Mouse (Mus musculus) right cerebral cortex, adult 18-20 months (tissue): ENCODE results near the gene Erbb4.

Experiments
- DNase-seq: peaks from one replicate; pipeline ENCODE4 v3.0.0; 2022; ENCODE audit warnings: mixed read lengths

The Erbb4 gene

DNA sequence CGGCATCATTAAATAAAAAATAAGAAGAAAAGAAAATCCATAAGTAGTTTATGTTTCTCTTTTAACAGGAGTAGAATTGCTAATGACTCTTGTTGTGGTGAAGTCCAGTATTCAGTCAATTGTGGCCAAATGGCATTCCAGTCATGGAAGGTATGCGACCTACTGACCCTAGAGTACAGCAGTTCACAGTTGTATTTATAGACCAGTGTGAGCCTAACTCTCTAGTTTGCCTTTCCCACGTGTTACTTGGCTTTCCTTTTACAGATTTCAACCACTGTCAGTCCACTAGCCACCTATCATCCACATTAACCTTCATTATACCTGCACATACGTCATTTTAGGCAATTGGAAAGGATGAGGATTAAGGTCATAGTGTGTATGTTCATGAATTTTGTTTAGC is 606.3 kb downstream of the Erbb4 start:
- DNase-seq = no peak

DNA sequence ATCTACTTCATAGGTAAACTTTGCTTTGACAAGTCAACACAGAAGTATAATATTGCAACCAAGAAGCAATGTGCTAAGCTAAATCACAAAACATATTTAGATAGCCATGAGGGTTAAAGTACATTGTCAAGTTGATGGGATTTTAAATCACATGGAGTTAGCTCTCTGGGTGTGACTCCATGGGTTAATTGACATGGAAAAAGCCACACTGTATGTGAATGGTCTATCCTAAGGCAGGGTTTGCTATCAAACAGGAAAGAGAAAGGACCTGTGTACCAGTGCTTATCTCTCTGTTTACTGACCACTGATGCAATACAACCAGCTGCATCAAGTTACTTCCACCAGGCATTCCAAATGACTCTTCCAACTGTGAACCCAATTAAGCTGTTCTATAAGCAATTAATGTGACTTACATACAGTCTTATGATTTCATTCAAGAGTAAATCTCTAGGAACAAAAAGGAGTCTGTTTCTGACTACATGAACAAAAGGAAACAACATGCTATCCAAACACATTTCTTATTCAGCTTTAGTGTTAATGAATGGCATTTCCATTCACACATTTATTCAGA is 641.4 kb downstream of the Erbb4 start:
- no peak for DNase-seq

DNA sequence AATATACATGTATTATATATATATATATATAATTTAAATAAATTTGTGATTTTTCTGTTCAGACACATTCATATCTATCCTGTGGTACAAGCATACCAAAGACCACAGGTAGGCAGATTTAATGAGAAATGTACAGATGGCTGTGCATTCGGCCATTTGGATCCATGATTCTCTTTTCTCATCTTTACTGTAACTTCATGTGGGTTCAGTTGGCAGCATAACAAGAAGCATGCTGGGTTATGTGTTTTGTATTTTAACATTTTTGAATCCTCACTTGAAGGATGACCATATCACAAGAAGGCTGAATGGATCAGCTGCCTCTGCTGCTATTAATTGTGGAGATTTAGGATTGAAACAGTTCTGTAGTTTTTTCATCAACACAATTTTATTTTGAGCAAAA is 656.6 kb downstream of the Erbb4 start:
- DNase-seq = no peak

DNA sequence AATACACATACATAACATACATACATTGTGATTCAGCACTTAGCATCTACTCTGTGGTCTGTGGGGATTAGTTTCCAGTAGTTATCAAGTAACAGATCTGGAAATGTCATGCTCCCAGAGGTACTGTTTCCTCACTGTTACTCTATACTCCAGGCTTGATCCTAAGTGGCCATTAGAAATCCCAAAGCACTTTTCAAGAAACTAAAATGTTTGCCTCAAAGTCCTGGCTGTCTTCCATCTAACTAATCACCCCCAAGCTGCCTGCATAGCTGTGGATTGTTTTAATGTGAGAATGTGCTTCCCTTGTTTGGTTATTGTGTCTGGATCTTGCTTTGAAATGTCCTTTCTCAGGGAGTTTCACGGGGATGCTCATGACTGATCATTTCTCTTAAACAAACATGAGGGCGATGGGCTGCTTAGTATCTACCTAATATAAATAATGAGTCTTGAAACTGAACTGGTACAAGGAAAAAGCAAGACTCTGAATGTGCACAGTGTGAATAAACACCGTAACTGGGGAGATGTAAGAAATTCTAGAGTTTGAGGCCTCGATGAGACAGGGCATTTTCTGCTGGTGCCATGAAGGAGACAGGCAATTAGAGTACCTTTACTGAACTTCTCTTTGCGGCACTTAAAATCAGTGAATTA is 683.4 kb downstream of the Erbb4 start:
- no peak for DNase-seq

DNA sequence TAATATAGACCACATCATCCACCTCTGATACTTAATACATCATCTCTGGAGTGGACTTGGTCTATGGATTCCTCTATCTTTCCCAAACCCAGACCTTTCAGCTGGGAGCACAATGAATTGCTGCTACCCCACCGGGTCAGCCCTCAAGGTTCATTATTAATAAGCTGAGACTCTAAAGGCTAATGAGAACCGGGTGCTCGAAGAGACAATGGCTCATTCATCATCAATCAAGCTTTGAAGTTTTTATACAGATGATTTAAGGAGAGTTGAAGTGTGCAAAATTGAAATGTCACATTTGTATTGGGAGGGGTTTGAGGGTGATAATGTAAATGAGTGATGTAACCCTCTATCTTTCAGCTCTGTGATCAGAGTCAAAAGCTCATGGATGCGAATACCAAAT is 706.7 kb downstream of the Erbb4 start:
- no peak for DNase-seq

DNA sequence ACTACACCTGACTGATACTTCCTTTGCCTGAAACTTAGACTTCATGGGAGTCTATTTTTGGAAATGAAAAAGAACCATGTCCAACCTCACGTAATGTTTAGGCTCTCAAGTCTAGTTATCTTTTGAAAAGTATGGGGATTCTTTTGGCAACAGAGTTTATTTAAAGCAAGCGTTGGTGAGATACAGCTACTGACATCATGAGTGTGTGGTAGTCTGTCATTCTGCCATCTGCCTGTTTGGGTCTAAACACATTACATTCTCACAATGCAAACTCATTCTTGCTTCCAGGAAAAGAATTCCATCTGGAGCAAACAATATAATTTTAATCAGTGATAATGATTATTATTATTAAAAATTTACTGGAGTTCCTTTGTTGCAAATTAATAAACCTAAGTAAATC is 736.3 kb downstream of the Erbb4 start:
- DNase-seq = peak; percentile 11

DNA sequence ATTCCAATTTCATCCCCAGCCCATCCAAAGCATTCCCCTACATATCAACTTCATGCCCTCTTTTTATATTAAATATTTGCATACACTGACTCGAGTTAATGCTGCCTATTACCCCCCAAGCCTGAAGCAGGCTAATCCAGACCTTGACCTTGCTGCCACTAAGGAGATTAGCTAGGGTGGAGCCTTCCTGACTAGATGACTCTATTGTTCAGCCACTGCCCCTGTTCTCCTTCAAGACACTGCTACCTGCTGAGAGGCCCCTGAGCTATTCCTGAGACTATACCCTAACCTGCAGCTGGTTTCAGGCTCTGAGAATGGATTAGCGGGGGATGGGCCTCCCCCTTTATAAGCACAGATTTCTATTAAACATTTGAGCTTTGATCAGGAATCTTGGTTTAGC is 774.1 kb downstream of the Erbb4 start:
- no peak for DNase-seq

DNA sequence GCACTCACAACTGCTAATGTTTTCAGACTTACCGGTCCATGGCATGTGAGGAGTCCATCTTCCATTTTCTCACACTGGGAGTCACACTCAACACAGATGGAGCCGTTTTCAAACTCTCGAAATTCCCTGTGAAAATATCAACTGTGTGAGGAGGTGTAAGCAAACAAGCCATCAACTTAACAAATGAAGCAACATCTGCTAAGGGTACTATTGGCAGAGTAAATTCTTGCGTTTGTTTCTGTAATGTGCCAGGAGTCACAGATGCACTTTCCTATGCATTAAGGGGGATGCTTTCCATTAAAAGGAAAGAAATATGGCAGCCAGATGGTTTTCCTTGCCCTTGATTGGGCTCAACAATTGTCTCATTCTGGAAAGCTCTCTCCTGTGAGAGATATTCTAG is 802.0 kb downstream of the Erbb4 start:
- no peak for DNase-seq

DNA sequence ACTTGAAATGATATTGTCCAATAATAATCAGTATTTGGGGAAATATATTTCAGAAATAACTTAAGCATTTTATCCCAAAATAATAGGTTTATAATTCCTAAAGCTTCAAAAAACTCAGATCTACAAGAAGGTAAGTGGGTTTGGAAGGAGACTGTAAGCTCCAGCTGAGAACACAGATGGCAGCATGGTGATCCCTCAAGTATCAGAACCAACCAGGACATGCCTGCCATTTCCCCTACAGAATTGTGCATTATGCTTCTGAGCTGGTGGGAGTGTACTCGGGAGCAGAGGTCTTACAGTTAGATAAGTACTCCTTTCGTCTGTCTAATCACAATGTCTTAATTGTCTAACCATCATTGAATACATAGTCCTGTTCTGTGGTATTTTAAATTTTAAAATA is 823.4 kb downstream of the Erbb4 start:
- DNase-seq = no peak

DNA sequence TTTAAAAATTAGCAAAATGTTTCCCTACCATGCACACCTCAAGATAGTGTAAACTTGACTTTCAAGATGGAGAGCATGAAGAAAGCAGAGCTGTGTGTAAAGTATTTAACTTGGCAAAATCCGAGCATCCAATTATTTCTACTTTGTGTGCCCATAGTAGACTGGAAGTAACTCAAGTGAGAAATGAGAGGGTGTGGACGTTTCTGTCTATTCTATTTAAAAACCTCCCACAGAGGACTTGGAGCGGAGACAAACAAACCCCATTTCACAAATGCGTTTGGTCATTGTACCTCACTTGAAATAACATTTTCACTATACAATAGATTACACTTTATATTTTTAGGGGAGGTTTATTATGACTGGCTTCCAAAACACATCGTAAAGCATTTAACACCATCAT is 832.0 kb downstream of the Erbb4 start:
- no peak for DNase-seq

DNA sequence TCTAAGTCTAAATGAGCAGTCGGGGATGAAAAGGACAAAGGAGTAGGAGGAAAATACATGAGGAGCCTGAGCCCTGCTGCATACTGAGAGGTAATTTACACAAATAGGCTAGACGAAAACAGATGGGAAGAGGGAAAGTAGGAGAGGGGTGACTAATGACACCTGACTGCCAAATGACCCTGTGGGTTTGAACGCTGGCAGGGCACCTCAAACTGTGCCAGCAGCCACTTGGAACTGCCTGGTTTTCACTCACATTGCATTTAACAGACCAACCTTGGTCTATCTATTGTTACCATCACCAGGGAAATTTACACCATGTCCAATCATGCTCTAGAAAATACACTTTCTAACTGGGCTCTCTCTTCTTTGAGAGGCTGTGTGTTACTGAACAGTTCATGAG is 929.3 kb downstream of the Erbb4 start:
- DNase-seq = no peak

DNA sequence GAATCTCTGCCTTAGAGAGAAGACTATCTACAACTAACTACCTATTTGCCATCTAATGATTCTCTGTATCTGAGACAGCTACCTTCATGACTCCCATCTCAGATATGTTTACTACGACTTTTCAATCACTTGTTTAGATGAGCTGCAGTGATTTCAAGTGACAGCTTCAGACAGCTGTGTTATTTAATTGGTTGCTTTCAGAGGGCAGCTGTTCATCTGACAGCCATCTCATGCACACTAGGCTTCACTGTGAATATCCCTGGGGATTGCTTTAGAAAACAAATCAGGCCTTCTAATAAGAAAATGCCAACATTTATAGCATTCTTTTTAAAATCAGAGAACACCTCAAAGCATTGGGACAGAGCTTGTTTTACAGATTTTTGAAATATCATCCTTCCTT is 952.6 kb downstream of the Erbb4 start:
- DNase-seq = no peak

DNA sequence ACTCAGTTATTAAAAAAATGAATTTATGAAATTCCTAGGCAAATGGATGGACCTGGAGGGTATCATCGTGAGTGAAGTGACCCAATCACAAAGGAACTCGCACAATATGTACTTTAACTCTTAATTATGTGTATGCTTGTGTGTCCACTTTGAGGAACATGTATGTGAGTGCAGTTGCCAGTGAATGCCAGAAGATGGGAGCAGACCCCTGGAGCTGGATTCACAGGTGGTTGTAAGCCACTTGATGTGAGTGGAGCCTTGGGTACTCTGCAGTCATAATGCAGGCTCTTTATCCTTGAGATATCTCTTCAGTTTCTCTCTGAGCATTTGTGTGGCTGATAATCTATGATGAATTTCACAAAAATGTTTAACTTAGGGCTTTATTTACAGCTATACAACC is 957.3 kb downstream of the Erbb4 start:
- no peak for DNase-seq

DNA sequence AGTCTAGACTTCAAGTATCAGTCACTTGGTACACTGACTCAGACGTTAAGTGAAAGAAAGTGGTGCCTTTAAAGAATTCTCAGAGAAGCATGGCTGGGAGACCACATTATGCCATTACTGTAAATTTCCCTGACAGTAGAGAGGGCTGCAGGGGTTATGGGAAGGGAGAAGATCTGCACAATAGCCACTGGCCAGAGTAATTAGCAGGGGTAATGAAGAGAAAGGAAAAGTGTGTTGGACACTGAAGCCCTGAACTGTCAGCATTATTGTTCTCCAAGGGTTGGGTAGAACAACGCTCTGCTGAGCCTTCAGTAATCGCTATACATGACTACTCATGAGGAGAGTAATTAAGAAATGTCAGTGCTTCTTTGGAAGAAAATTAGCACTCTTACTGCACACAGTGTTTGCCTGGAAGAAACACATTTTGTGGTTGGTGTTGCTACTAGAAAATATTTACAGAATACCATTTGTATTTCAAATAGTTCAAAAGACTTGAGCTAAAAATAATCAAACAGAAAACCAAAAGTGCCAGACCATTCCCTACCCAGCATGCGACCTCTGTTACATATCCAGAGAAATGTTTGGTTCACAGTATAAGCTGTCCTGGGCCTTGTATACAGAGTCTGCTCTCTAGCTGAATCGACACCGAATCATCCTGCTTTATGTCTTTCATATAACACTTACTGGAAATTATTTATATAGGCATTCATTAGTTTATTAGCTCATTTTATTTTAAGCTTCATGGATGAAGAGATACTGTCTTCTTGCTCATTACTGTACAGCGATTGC is 965.1 kb downstream of the Erbb4 start:
- DNase-seq = no peak

DNA sequence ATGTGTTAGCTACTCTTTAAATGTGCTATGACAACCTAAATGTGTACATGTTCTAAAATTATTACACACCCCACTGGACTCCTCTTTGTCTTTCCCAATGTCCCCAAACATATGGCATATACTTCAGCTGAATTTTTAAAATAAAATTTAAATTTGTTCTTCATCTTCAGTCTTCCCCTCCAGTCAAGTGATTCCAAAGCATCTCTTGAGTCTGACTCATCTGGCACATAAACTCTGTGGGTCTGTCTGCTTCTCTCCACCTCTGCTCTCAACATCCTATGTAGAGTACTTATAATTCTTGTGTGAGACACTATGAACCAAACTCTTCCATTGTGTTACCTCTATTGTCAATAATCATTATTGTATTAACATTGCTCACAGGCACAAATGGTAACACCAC is 972.9 kb downstream of the Erbb4 start:
- DNase-seq = no peak

DNA sequence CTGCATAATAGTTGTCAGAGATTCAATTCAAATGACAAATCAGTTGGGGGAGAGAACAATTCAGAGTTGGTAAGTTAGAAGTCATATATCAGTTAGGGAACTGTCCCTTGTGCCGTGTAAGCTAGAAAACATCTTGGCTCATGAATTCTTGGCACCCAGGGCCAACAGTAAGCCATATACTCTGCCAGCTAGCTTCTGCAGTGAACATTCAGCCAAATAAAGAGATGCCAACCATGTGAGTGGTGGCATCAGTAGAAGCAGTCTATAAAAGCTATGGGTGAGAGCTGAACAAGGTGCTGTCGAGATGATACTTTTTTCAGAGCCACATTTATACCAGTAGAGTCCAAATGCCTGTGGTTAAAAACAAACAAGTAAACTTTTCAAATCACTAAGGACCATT is 973.4 kb downstream of the Erbb4 start:
- no peak for DNase-seq

DNA sequence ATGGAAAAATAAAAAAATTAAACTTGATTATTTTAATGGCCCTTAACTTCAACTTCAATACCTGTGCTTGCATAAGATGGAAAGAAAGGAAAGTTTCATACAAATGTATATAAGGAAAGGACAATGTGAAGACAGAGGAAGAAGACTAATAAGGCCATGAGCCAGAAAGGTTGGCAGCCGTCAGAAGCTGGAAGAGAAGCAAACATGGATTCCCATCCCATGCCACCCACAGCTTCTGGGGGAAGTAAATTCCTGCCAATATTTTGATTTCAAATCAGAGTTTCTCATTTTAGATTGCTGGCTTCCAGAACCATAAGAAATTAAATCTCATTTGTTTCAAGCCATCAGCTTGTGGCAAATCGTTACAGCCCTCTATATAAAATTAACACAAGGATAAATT is 984.3 kb downstream of the Erbb4 start:
- DNase-seq = no peak

DNA sequence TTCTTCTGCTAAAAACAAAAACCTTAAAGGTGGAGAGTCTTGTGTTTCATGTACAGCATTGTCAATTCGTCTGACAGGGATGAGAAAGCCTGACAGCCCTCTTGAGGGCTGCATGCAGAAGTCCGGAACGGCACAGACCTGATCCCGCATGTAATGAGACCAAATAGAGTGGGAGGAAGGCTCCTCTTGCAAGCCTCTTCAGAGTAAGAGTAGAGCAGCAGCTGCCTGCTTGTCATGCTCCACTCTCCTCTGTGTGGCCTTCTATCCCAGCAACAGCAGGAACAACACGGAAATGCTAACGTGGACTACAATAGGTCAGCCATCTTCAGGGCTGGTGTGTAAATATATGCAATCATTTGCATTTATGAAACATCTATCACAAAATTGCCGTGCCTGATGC is 987.5 kb downstream of the Erbb4 start:
- no peak for DNase-seq

DNA sequence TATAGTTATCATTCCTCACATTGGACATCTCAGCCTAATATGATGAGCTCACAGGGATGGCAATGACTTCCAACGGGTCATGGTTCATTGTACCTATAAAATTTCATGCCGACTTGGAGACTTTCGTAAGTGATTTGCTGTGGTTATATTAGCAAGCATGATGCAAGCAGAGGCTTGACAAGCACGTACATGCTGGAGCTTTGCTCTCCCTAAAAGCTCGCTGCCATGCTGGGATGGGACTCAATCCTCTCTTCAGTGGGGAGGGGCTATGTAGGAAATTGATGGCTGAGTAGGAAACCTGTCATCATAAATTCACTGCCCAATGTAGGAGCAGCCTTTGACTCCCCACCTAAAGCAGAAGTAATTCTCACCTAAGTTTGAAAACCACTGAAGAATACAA is 992.1 kb downstream of the Erbb4 start:
- DNase-seq = no peak

DNA sequence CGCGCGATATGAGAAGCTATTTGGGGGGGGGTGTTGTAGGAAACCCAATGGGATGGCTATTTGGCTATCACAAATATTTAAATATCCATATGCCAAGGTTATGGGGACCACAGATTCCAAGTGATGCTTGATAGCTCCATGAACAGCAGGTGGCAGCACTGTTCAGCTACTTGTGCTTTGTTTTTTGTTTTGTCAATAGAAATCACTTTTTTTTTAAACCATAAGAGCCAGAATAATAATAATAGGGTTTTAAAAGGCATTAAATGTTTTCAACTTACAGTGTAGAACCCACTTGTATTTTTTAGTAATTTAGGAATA is 1001.4 kb downstream of the Erbb4 start:
- peak; percentile 8 for DNase-seq

DNA sequence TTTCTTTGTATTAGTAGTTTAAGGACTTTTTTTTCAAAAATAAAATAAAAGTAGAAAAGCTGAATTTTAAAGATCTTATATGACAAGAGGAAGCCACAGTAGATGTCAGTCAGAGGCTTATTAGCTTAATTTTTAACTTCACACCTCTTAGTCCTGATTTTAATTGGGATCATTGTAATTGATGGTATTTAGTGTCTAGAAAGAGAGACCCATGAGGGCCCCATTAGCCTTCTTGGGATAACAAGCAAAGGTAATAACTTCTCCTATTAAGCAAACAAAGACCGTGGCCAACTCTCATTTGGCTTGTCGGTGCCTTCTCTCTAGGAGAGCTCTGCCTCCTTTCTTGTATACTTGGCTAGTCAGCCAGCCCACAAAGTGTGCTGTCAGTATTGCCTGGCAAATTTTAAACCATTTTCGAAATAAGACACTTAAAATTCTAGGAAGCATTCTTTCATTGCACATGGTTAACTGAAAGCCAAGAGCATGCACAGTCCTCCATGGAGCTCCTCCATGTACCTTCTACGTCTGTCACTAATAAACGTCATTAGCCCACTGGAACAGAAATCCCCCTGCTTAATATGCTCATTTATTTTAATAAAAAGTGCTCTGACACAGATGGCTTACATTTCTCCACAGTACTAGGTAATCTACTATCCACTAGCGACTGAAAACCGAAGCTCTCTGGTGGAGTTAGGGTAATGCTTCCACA is 1001.9 kb downstream of the Erbb4 start:
- no peak for DNase-seq

DNA sequence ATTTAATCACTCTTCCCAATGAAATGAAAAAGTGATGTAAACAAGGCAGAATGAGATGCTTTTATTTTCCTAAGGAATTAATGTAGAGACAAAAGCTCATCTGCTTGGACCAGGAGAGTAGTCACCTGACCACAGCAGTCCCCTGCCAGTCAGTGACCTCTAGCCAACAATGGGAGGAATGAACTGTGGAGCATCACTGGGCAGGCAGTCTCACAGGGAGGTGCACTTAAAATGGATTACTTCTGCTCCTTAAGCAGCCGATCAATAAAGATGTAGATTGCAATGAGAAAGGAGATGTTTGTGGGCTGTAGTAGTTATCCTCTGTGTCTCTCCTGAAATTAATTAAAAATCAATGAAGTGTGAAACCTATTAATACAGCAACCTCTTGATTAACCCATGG is 1018.2 kb downstream of the Erbb4 start:
- DNase-seq = no peak

DNA sequence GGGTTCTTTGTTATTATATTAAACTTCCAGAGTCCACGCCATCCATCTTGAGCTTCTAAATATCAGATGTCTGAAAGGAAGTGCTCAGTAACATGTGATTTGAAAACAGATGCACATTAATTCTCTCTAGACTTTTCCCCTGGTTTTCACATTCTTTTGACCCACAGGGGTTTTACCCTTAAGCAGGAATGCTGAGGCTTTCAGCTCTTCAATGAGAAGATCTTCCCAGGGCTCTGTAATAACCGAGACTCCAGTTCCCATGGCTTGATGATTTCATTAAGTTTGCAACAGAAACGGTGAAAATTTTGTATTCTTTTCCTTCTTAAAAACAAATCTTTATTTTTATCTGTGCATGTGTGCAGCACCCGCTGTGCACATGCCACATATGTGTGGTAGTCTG is 1051.4 kb downstream of the Erbb4 start:
- DNase-seq = no peak

DNA sequence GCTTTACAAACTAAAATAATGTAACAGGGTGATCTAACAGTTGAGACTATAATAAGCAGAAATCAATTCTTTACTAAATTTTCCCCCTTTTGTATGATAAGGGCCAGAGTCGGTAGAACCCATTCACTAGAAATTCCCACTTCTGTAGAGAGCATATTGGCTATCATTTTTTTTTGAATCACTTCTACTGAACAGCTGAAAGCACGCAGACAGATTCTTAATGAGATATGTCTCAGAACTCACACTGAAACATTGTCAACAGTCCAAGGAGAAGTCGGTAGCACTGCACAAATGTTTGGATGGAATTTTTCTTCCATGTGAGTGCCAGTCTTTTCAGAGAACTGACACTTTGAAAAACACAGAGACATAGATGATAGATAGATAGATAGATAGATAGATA is 1053.1 kb downstream of the Erbb4 start:
- DNase-seq = no peak
